Mouse (Mus musculus) liver, adult 2 months (tissue): ENCODE measurements around the gene Bcas3. TPM values are rescaled to one million over a fixed set of nuclear protein-coding genes. Genes with fewer than 3 reads are reported as not detected.

Experiments
- DNase-seq: peaks from one replicate; pipeline ENCODE4 v3.0.0-alpha.2; 2011; ENCODE audit warnings: low read depth, low spot score; ENCODE audit errors: extremely low read depth
- H3K27ac ChIP-seq: fragments of 200-500 bp; replicated peaks from 2 replicates; pipeline ENCODE4 v1.5.1; 2012; ENCODE audit warnings: low read depth, mild to moderate bottlenecking, control low read depth, inconsistent platforms, low read length; ENCODE audit not compliant: insufficient read depth
- H3K27me3 ChIP-seq: fragments of 200-500 bp; 2 replicates; pipeline ENCODE4 v1.6.1; 2012; ENCODE audit warnings: mild to moderate bottlenecking, moderate library complexity, low read length, inconsistent platforms; ENCODE audit not compliant: control insufficient read depth, insufficient read depth
- H3K36me3 ChIP-seq: fragments of 200-500 bp; 2 replicates; pipeline ENCODE4 v1.6.1; 2012; ENCODE audit warnings: low read length, inconsistent platforms; ENCODE audit not compliant: control insufficient read depth, insufficient read depth
- H3K4me1 ChIP-seq: fragments of 200-500 bp; 2 replicates; pipeline ENCODE4 v1.6.1; 2011; ENCODE audit warnings: low read length; ENCODE audit not compliant: control insufficient read depth, insufficient read depth
- H3K4me3 ChIP-seq: fragments of 200-500 bp; 2 replicates; pipeline ENCODE4 v1.5.1; 2011; ENCODE audit warnings: low read depth, mild to moderate bottlenecking, control low read depth, low read length, moderate library complexity; ENCODE audit not compliant: insufficient read depth
- H3K79me2 ChIP-seq: fragments of 200-500 bp; 2 replicates; pipeline ENCODE4 v1.6.1; 2012; ENCODE audit warnings: inconsistent platforms, mild to moderate bottlenecking, low read length, moderate library complexity; ENCODE audit not compliant: control insufficient read depth, insufficient read depth
- H3K9ac ChIP-seq: fragments of 200-500 bp; 2 replicates; pipeline ENCODE4 v1.6.1; 2012; ENCODE audit warnings: low read depth, mild to moderate bottlenecking, control low read depth, inconsistent platforms, low read length
- CTCF ChIP-seq: fragments of 200-500 bp; IDR thresholded peaks from 2 replicates; pipeline ENCODE4 v1.5.1; 2011; ENCODE audit warnings: low read depth, low read length, control low read depth
- POLR2A ChIP-seq: fragments of 200-500 bp; IDR thresholded peaks from 2 replicates; pipeline ENCODE4 v1.6.1; 2011; ENCODE audit warnings: low read length, control low read depth; ENCODE audit not compliant: insufficient read depth; ENCODE audit errors: extremely low read depth
- WGBS: fragments of 180-500 bp; shearing (Covaris S2); methylation state at CpG from one replicate; pipeline ENCODE4 v1.1.7; 2018; 5-methylcytosine and 5-hydroxymethylcytosine counted together
- polyA plus RNA-seq: library from polyadenylated mRNA; depleted of rRNA; stranded (reverse); fragments of >200 nt; gene quantifications from 2 replicates; pipeline ENCODE4 v1.2.3, GENCODE M21; 2012
- total RNA-seq: library from RNA; depleted of rRNA; stranded (reverse); fragments of >200 nt; gene quantifications from 2 replicates; pipeline ENCODE4 v1.2.3, GENCODE M21; 2014

Gene Bcas3
- total and polyA plus RNA-seq, 2 experiments = 16.5 to 21.4 TPM

DNA sequence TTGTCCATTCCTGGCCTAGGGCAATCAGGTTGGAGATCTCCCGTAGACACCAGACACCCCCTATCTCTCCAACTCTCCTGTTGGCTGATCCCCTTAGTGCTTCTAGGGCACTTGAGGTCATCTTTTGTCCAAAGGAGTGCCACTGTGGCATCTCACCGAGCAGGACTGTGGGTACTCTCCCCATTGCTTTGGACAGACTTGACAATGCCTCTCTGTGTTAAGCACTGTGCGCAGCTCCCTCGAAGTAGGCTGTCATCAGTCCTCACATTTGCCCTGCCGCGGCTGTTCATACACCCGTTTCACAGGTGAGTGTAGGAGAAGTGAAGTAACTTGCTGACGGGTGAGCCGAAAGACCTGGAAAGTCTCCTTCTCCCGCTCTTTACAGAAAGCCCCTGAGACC, 366.1 kb downstream of the Bcas3 start:
- no peak overlapping the region for H3K27ac ChIP-seq
- 98% methylated on average over 10 of the region's 10 CpGs for WGBS
- H3K79me2 ChIP-seq = no peaks in the 10 kb centered on the region
- no peaks in the 10 kb centered on the region for H3K36me3 ChIP-seq
- H3K4me1 ChIP-seq = no peaks in the 10 kb centered on the region
- DNase-seq = no peak
- H3K9ac ChIP-seq = no peak overlapping the region
- TF ChIP-seq CTCF (no peak), POLR2A (no peak)
- H3K4me3 ChIP-seq = no peak overlapping the region
- no peaks in the 10 kb centered on the region for H3K27me3 ChIP-seq

DNA sequence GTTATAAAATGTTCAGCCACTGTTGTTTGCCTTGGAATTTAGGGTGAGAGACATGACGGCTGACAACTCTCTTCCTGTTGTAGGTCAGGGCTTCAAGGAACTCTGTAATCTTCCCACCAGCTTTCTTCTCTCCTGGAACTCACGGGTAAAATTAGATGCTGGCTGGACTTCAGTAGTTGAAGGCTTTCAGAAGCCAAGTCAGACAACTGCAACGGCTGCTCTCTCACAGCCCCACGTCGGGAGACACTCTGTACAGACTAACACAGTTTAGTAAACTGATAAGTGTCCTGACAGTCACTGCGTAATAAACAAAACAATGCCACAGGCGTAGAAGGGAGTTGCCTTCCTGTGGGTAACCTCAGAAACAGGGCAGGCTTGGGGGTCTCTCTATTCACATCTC, 366.8 kb downstream of the Bcas3 start:
- Histone ChIP-seq H3K36me3 (no peaks in the 10 kb centered on the region), H3K27me3 (no peaks in the 10 kb centered on the region), H3K79me2 (no peaks in the 10 kb centered on the region), H3K4me3 (no peak overlapping the region), H3K9ac (no peak overlapping the region), H3K4me1 (no peaks in the 10 kb centered on the region), H3K27ac (no peak overlapping the region)
- peak; percentile 21 for DNase-seq
- no peak for TF ChIP-seq CTCF
- no peak for TF ChIP-seq POLR2A
- 60% methylated on average over 7 of the region's 7 CpGs for WGBS

DNA sequence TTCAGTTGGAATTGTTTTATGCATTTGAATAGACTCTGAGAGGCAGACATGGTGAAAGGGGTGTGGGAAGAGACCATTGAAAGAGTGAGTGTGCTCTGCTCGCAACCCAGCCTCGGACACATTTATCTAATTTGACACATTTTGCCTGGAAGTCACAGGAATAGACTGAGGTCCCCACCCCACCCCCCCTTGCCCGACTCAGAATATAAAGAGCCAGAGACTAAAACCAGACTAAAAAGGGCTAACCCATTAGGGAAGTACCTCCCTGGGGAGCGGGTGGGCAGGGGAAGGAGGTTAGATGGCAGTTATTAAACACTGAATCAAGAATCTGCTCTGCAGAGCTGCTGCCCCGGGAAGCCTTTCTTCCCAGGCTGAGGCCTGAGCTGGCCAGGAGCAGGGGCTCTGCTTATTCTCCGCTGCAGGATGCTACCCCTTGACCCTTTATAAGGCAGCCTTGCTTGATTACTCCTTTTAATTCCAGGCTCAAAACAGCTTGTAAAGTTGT, 367.4 kb downstream of the Bcas3 start:
- Histone ChIP-seq H3K27ac (no peak overlapping the region), H3K9ac (no peak overlapping the region), H3K36me3 (no peaks in the 10 kb centered on the region), H3K4me1 (no peaks in the 10 kb centered on the region), H3K4me3 (no peak overlapping the region), H3K27me3 (no peaks in the 10 kb centered on the region), H3K79me2 (no peaks in the 10 kb centered on the region)
- DNase-seq = no peak
- TF ChIP-seq POLR2A (no peak), CTCF (no peak)
- whole genome bisulfite sequencing = 68% methylated on average over 6 of the region's 6 CpGs

DNA sequence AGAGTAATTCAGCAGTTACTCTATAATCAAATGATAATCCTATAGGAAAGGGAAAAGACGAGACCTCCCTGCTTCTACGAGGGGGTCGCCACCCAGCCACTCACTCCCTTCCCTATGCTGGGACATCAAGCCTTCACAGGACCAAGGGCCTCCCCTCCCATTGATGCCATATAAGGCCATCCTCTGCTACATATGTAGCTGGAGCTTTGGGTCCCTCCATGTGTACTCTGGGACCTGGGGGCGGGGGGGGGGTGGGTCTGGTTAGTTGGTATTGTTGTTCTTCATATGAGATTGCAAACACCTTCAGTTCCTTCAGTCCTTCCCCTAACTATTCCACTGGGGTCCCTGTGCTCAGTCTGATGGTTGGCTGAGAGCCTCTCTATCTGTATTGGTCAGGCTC, 369.0 kb downstream of the Bcas3 start:
- no peak for TF ChIP-seq CTCF
- TF ChIP-seq POLR2A = no peak
- no peak overlapping the region for H3K4me3 ChIP-seq
- no peaks in the 10 kb centered on the region for H3K4me1 ChIP-seq
- H3K79me2 ChIP-seq = no peaks in the 10 kb centered on the region
- H3K27ac ChIP-seq = no peak overlapping the region
- no peak for DNase-seq
- no peaks in the 10 kb centered on the region for H3K27me3 ChIP-seq
- no peaks in the 10 kb centered on the region for H3K36me3 ChIP-seq
- H3K9ac ChIP-seq = no peak overlapping the region
- 95% methylated on average over 4 of the region's 4 CpGs for WGBS

DNA sequence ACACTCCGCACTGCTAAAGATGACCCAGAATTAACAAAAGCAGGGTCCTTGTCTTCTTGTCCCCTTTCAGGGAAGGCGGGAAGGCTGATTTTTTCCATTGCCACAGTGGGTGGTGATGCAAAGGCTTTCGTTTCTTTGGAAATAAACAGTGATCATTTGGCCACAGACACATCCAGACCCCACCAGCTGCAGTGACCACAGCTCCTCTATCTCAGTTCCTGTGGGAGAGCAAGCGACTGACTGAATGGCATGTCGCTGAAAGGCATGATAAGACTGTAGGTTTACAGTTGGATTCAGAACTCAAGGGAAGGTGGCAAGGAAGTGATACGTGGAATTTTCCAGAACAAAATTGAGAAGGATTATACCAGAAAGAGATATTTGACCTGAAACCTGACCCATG, 371.2 kb downstream of the Bcas3 start:
- H3K4me1 ChIP-seq = no peaks in the 10 kb centered on the region
- 86% methylated on average over 6 of the region's 6 CpGs for WGBS
- H3K27ac ChIP-seq = no peak overlapping the region
- H3K27me3 ChIP-seq = no peaks in the 10 kb centered on the region
- no peak for TF ChIP-seq CTCF
- no peak for TF ChIP-seq POLR2A
- no peaks in the 10 kb centered on the region for H3K79me2 ChIP-seq
- no peak overlapping the region for H3K9ac ChIP-seq
- H3K4me3 ChIP-seq = no peak overlapping the region
- DNase-seq = no peak
- H3K36me3 ChIP-seq = no peaks in the 10 kb centered on the region

DNA sequence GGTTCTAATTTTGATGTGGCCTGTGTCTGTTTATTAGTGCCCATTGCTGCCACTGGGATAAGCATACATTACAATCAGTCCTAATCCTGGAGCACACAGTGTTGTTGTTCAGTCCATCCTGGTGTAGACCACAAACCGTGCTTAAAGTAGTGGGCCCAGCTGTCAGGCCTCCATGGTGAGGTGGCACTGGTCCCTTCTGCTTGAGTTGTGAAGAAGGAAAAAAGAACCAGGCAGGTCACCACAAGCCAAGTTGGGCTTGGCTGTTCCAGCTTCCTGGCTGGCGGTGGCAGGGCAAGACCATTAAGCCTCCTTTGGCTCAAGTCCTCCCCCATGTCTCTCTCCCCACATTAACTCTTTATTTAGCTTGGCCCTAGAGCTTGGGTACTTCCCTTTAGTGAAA, 376.8 kb downstream of the Bcas3 start:
- H3K9ac ChIP-seq = no peak overlapping the region
- WGBS = 86% methylated on average over 2 of the region's 2 CpGs
- H3K4me3 ChIP-seq = no peak overlapping the region
- H3K4me1 ChIP-seq = 0 out of 2 replicates have a peak, but pooled peaks cover 3% of the 10 kb centered on the region
- no peaks in the 10 kb centered on the region for H3K36me3 ChIP-seq
- no peak for DNase-seq
- no peaks in the 10 kb centered on the region for H3K27me3 ChIP-seq
- no peaks in the 10 kb centered on the region for H3K79me2 ChIP-seq
- no peak for TF ChIP-seq POLR2A
- TF ChIP-seq CTCF = no peak
- no peak overlapping the region for H3K27ac ChIP-seq
